Mouse (Mus musculus) lung, embryonic 15.5 days (tissue): ENCODE measurements around the gene Sox8. TPM values are rescaled to one million over a fixed set of nuclear protein-coding genes. Genes with fewer than 3 reads are reported as not detected.
A peak's percentile ranks its signal among the peaks of the same experiment; 100 is the strongest.

ENCODE experiments used
- ATAC-seq: fragments of 200-750 bp; cut with Nextera tagmentation; 2 replicates; pipeline ENCODE4 v1.8.0; 2017; ENCODE audit warnings: moderate number of reproducible peaks, borderline replicate concordance; ENCODE audit not compliant: low FRiP score, low TSS enrichment; ENCODE audit errors: extremely low read depth
- H3K27ac ChIP-seq: fragments of 300-500 bp; sonication (generic); 2 replicates; pipeline ENCODE4 v1.5.1; 2015; ENCODE audit warnings: moderate library complexity, mild to moderate bottlenecking, inconsistent platforms
- H3K27me3 ChIP-seq: fragments of 300-500 bp; sonication (generic); 2 replicates; pipeline ENCODE4 v1.6.1; 2015; ENCODE audit warnings: inconsistent platforms
- H3K36me3 ChIP-seq: fragments of 300-500 bp; sonication (generic); 2 replicates; pipeline ENCODE4 v1.6.1; 2015; ENCODE audit warnings: inconsistent platforms
- H3K4me1 ChIP-seq: fragments of 300-500 bp; sonication (generic); 2 replicates; pipeline ENCODE4 v1.6.1; 2015; ENCODE audit warnings: inconsistent platforms
- H3K4me2 ChIP-seq: fragments of 300-500 bp; sonication (generic); 2 replicates; pipeline ENCODE4 v1.6.1; 2015; ENCODE audit warnings: inconsistent platforms, mild to moderate bottlenecking, moderate library complexity
- H3K4me3 ChIP-seq: fragments of 300-500 bp; sonication (generic); 2 replicates; pipeline ENCODE4 v1.5.1; 2015; ENCODE audit warnings: mild to moderate bottlenecking, inconsistent platforms
- H3K9ac ChIP-seq: fragments of 300-500 bp; sonication (generic); 2 replicates; pipeline ENCODE4 v1.6.1; 2015; ENCODE audit warnings: inconsistent platforms
- H3K9me3 ChIP-seq: fragments of 300-500 bp; sonication (generic); 2 replicates; pipeline ENCODE4 v1.6.1; 2016; ENCODE audit warnings: inconsistent platforms
- WGBS: fragments of 180-500 bp; shearing (Covaris S2); methylation state at CpG from one replicate; pipeline ENCODE4 v1.1.7; 2015; 5-methylcytosine and 5-hydroxymethylcytosine counted together
- polyA plus RNA-seq: library from polyadenylated mRNA; unstranded; fragments of >200 nt; fragmentation: Nextera tagmentation; extraction: Ambion mirVana; gene quantifications from 2 replicates; pipeline ENCODE4 v1.2.1, GENCODE M21; 2015

The Sox8 gene
- polyA plus RNA-seq, 1 experiment from 2014 or later = 0.76 TPM

- no peak for ATAC-seq
- WGBS = 46% methylated on average over 3 of the region's 3 CpGs
- Histone ChIP-seq H3K4me2 (no peak overlapping the region), H3K4me1 (no peaks in the 10 kb centered on the region), H3K4me3 (no peak overlapping the region), H3K9ac (no peak overlapping the region), H3K36me3 (no peaks in the 10 kb centered on the region), H3K27ac (no peak overlapping the region), H3K27me3 (no peaks in the 10 kb centered on the region), H3K9me3 (no peaks in the 10 kb centered on the region)
These were observed 27.1 kb upstream of the Sox8 start for GRCm38 (mm10) chr17:25597537-25597936.

- H3K9me3 ChIP-seq = no peaks in the 10 kb centered on the region
- H3K4me3 ChIP-seq = no peak overlapping the region
- 70% methylated on average over 5 of the region's 5 CpGs for WGBS
These were observed 25.0 kb upstream of the Sox8 start for GRCm38 (mm10) chr17:25595495-25595894.

GRCm38 (mm10) chr17:25593411-25594261, 23.1 kb upstream of the Sox8 start:
- Histone ChIP-seq H3K36me3 (0 out of 2 replicates have a peak, but pooled peaks cover 10% of the 10 kb centered on the region), H3K4me2 (no peak overlapping the region), H3K9ac (no peak overlapping the region), H3K4me3 (no peak overlapping the region), H3K27me3 (no peaks in the 10 kb centered on the region), H3K4me1 (no peaks in the 10 kb centered on the region), H3K27ac (no peak overlapping the region), H3K9me3 (no peaks in the 10 kb centered on the region)
- 55% methylated on average over 22 of the region's 22 CpGs for WGBS
- ATAC-seq = no peak

More at GRCm38 (mm10) chr17:25595495-25595894, 25.0 kb upstream of the Sox8 start:
- no peaks in the 10 kb centered on the region for H3K4me1 ChIP-seq
- no peak overlapping the region for H3K9ac ChIP-seq
- no peak for ATAC-seq
- no peak overlapping the region for H3K27ac ChIP-seq
- no peaks in the 10 kb centered on the region for H3K27me3 ChIP-seq
- H3K4me2 ChIP-seq = no peak overlapping the region
- H3K36me3 ChIP-seq = 0 out of 2 replicates have a peak, but pooled peaks cover 6% of the 10 kb centered on the region

- WGBS = 85% methylated on average over 6 of the region's 6 CpGs
- ATAC-seq = no peak
- no peaks in the 10 kb centered on the region for H3K4me1 ChIP-seq
- H3K4me2 ChIP-seq = no peak overlapping the region
- H3K9me3 ChIP-seq = no peaks in the 10 kb centered on the region
- H3K4me3 ChIP-seq = no peak overlapping the region
- 0 out of 2 replicates have a peak, but pooled peaks cover 10% of the 10 kb centered on the region for H3K36me3 ChIP-seq
- H3K27me3 ChIP-seq = no peaks in the 10 kb centered on the region
- H3K9ac ChIP-seq = no peak overlapping the region
- H3K27ac ChIP-seq = no peak overlapping the region
These were observed 21.9 kb upstream of the Sox8 start for GRCm38 (mm10) chr17:25592336-25592735.

- H3K4me3 ChIP-seq = no peak overlapping the region
- H3K4me2 ChIP-seq = no peak overlapping the region
- no peaks in the 10 kb centered on the region for H3K9me3 ChIP-seq
- 79% methylated on average over 4 of the region's 4 CpGs for WGBS
- H3K27me3 ChIP-seq = no peaks in the 10 kb centered on the region
- no peak overlapping the region for H3K9ac ChIP-seq
- H3K27ac ChIP-seq = no peak overlapping the region
- H3K4me1 ChIP-seq = no peaks in the 10 kb centered on the region
- ATAC-seq = no peak
- H3K36me3 ChIP-seq = 0 out of 2 replicates have a peak, but pooled peaks cover 10% of the 10 kb centered on the region
These were observed 20.5 kb upstream of the Sox8 start for GRCm38 (mm10) chr17:25590985-25591384.

- Histone ChIP-seq H3K9me3 (no peaks in the 10 kb centered on the region), H3K36me3 (peaks cover 13% of the 10 kb centered on the region; the same call in 1 of the 2 replicates), H3K4me2 (no peak overlapping the region), H3K4me3 (no peak overlapping the region), H3K9ac (no peak overlapping the region), H3K27ac (no peak overlapping the region), H3K27me3 (no peaks in the 10 kb centered on the region), H3K4me1 (no peaks in the 10 kb centered on the region)
- 93% methylated on average over 6 of the region's 6 CpGs for WGBS
- ATAC-seq = no peak
These were observed 19.6 kb upstream of the Sox8 start for GRCm38 (mm10) chr17:25590068-25590467.

DNA sequence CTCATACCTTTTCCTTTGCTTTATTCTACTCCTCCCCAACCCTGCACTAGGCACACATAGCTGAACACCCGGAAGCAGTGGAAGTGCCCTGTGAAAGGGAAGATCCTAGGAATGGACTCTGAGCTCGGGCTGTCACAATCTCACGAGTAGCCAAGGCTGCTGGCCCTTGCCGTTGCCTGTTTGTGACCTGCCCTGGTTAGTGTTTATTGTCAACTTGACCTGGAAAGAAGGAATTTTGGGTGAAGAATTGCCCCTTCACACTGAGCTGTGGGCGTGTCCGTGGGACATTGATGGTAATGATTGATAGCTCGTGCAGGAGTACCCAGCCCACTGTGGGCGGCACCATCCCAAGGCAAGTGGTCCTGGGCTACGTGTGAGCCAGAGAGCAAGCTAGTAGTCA, 14.2 kb upstream of the Sox8 start:
- H3K9me3 ChIP-seq = no peaks in the 10 kb centered on the region
- no peak overlapping the region for H3K4me2 ChIP-seq
- no peak overlapping the region for H3K4me3 ChIP-seq
- no peak overlapping the region for H3K9ac ChIP-seq
- H3K36me3 ChIP-seq = peaks cover 8% of the 10 kb centered on the region; the same call in 1 of the 2 replicates
- H3K4me1 ChIP-seq = peaks cover 4% of the 10 kb centered on the region; the same call in 1 of the 2 replicates
- 86% methylated on average over 9 of the region's 9 CpGs for WGBS
- ATAC-seq = no peak
- H3K27ac ChIP-seq = no peak overlapping the region
- H3K27me3 ChIP-seq = no peaks in the 10 kb centered on the region

DNA sequence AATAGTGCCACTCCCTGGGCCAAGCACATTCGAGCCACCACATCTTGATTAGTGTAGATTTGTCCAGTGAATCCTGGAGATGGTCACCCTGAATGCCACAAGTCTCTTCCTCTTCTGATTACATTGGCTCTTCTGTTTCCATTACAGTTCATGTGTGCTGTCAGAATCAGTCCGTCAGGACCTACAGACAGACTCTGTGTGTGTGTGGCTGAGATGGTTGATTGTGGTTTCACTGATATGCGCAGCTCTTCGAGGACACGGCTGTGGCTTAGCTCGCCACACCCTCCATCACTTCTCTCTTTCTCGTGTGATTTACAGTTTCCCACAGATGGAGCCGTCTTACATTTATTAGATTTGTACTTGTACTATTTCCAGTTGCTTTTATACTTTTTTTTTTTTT, 13.4 kb upstream of the Sox8 start:
- Histone ChIP-seq H3K9me3 (no peaks in the 10 kb centered on the region), H3K27me3 (no peaks in the 10 kb centered on the region), H3K4me2 (no peak overlapping the region), H3K4me3 (no peak overlapping the region), H3K9ac (no peak overlapping the region), H3K4me1 (peaks cover 6% of the 10 kb centered on the region; the same call in 1 of the 2 replicates), H3K27ac (no peak overlapping the region), H3K36me3 (peaks cover 8% of the 10 kb centered on the region; the same call in 1 of the 2 replicates)
- ATAC-seq = no peak
- WGBS = 77% methylated on average over 8 of the region's 8 CpGs

DNA sequence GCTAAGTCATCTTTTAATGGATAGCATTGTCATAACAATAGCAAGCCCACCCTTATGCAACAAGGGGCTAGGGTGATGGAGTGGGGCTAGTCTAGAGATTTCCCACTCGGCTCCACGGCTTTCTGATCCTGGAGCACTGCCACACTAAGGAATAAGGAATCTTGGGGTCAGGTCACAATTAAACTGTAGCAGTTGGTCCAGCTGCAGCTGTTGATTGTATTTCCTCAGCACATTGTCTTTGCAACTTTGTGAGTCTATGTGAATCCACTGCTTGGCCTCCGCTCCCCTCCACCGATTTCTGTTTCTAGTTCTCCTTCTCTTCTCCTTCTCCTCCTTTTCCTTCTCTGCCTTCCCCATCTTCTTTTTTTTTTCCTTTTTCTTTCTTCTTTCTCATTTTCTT, 12.6 kb upstream of the Sox8 start:
- Histone ChIP-seq H3K9ac (no peak overlapping the region), H3K4me3 (no peak overlapping the region), H3K27me3 (no peaks in the 10 kb centered on the region), H3K4me2 (no peak overlapping the region), H3K27ac (no peak overlapping the region), H3K36me3 (peaks cover 8% of the 10 kb centered on the region; the same call in 1 of the 2 replicates), H3K4me1 (peaks cover 13% of the 10 kb centered on the region; the same call in 1 of the 2 replicates), H3K9me3 (no peaks in the 10 kb centered on the region)
- ATAC-seq = no peak
- 56% methylated on average over 4 of the region's 4 CpGs for WGBS

DNA sequence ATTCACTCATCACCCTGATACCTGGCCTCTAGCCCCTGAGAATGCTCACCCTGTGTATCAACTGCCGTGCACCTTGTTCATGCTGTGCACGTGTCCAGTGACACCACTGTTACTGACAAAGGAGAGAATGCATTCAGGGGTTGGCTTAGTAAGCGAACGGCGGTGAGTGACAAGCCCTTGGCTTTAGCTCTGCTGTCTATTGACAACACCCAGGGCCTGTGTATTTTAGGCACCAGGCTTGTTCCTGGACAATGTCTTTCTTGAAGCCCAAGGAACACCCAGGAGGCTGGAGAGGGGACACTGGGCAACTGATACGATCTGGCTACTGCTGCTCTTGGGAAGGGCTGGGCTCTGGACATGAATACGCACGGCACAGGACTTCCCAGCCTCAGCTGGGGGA, 11.6 kb upstream of the Sox8 start:
- no peak for ATAC-seq
- Histone ChIP-seq H3K4me1 (peaks cover 14% of the 10 kb centered on the region; the same call in 1 of the 2 replicates), H3K27ac (no peak overlapping the region), H3K9ac (no peak overlapping the region), H3K4me3 (no peak overlapping the region), H3K36me3 (peaks cover 8% of the 10 kb centered on the region; the same call in 1 of the 2 replicates), H3K9me3 (no peaks in the 10 kb centered on the region), H3K27me3 (no peaks in the 10 kb centered on the region), H3K4me2 (no peak overlapping the region)
- WGBS = 78% methylated on average over 8 of the region's 8 CpGs

GRCm38 (mm10) chr17:25579332-25580047, 9.0 kb upstream of the Sox8 start:
- peak; percentile 21; the same call in 1 of the 2 replicates for ATAC-seq
- Histone ChIP-seq H3K27ac (peak overlapping the region; percentile 70), H3K36me3 (0 out of 2 replicates have a peak, but pooled peaks cover under 1% of the 10 kb centered on the region), H3K4me2 (peak overlapping the region; percentile 87), H3K9me3 (no peaks in the 10 kb centered on the region), H3K27me3 (no peaks in the 10 kb centered on the region), H3K4me1 (peaks cover 20% of the 10 kb centered on the region; the same call in 1 of the 2 replicates), H3K9ac (peak overlapping the region; percentile 80), H3K4me3 (peak overlapping the region; percentile 75)
- 3% methylated on average over 21 of the region's 21 CpGs for WGBS
